Mouse (Mus musculus) brain, embryonic 14.5 days (tissue): ENCODE measurements around the gene Tas2r135.

Source experiments
- CTCF ChIP-seq: fragments of 200-500 bp; IDR thresholded peaks from 2 replicates; pipeline ENCODE4 v1.5.1; 2012; ENCODE audit warnings: inconsistent platforms, mild to moderate bottlenecking, moderate library complexity, borderline replicate concordance; ENCODE audit not compliant: insufficient read depth, insufficient read length; ENCODE audit errors: extremely low read depth
- POLR2A ChIP-seq: fragments of 200-500 bp; IDR thresholded peaks from 2 replicates; pipeline ENCODE4 v1.6.1; 2012; ENCODE audit warnings: mild to moderate bottlenecking, inconsistent platforms, borderline replicate concordance; ENCODE audit not compliant: poor library complexity, insufficient read depth, insufficient read length, severe bottlenecking; ENCODE audit errors: extremely low read depth

GRCm38 (mm10) chr6:42398998-42399397 lies 6.2 kb upstream of the Tas2r135 start:
- TF ChIP-seq CTCF (no peak), POLR2A (no peak)
